ENCODE assay signal across 12 mouse cellular contexts in genomic region chr6:87875083-87875482, GRCm38 (mm10). TPM values are rescaled to one million over a fixed set of nuclear protein-coding genes. Genes with fewer than 3 reads are reported as not detected.
DNase-seq lines count a peak whose midpoint lies in the region; ATAC-seq and TF ChIP-seq lines count a peak whose summit lies in the region.
"Had no signal": no experiment of that assay in that cellular context is flagged by ENCODE, and none has a peak within 500 bp of the region (broad histone marks: within the 10 kb centered on the region; RNA-seq: fewer than 3 reads in every experiment).

No protein-coding gene starts in this region.

- 90% methylated on average over 1 of the region's 1 CpGs for WGBS in forebrain, embryonic 11.5 days
- WGBS in forebrain, postnatal 0 days, result 76% methylated on average over 1 of the region's 1 CpGs
- WGBS in hindbrain, embryonic 14.5 days, result 83% methylated on average over 1 of the region's 1 CpGs

- no peaks in the 10 kb centered on the region for H3K9me3 ChIP-seq in forebrain, embryonic 11.5 days (ENCODE audit: control insufficient read depth, low read length)
- H3K9me3 ChIP-seq in forebrain, postnatal 0 days (ENCODE audit: low read length), result no peaks in the 10 kb centered on the region
- H3K9me3 ChIP-seq in hindbrain, embryonic 14.5 days (ENCODE audit: control insufficient read depth, low read length), result no peaks in the 10 kb centered on the region

- H3K36me3 ChIP-seq in forebrain, embryonic 11.5 days (ENCODE audit: control insufficient read depth, insufficient read depth, low read length), result no peaks in the 10 kb centered on the region
- H3K36me3 ChIP-seq in forebrain, postnatal 0 days (ENCODE audit: insufficient read depth), result no peaks in the 10 kb centered on the region
- no peaks in the 10 kb centered on the region for H3K36me3 ChIP-seq in hindbrain, embryonic 14.5 days (replicated peaks; ENCODE audit: control insufficient read depth, insufficient read depth)
- H3K36me3 ChIP-seq: hindbrain, embryonic 13.5 days had no signal

- peak; percentile 28 for DNase-seq in forebrain, embryonic 11.5 days (ENCODE audit: low spot score)
- no peak for DNase-seq in forebrain, postnatal 0 days
- peak; percentile 81 for DNase-seq in 3134 (ENCODE audit: extremely low read depth, insufficient read length, low spot score)
- peak; percentile 40 for DNase-seq in adrenal gland, postnatal 25 days
- peak; percentile 72 to 86 for DNase-seq in heart, adult 9 months (ENCODE audit: low spot score in 2 of 2)
- no peak for DNase-seq in kidney, adult 11 months
- no peak for DNase-seq in hindbrain, embryonic 14.5 days (ENCODE audit: low spot score)
- no peak for DNase-seq in kidney, adult 8-10 months
- DNase-seq: cerebellum, adult 11-12 months; lung, postnatal 14 days; thymus, postnatal 25 days had no signal

- H3K27me3 ChIP-seq in forebrain, embryonic 11.5 days (ENCODE audit: control insufficient read depth, insufficient read depth, low read length), result no peaks in the 10 kb centered on the region
- H3K27me3 ChIP-seq in forebrain, postnatal 0 days (ENCODE audit: insufficient read depth, low read length), result no peaks in the 10 kb centered on the region
- no peaks in the 10 kb centered on the region for H3K27me3 ChIP-seq in hindbrain, embryonic 14.5 days (ENCODE audit: control insufficient read depth, insufficient read depth, low read length)
- H3K27me3 ChIP-seq: hindbrain, embryonic 13.5 days had no signal

- H3K4me1 ChIP-seq in forebrain, embryonic 11.5 days (replicated peaks; ENCODE audit: control insufficient read depth, insufficient read depth, low read length), result no peaks in the 10 kb centered on the region
- H3K4me1 ChIP-seq in forebrain, postnatal 0 days (ENCODE audit: insufficient read depth), result no peaks in the 10 kb centered on the region
- H3K4me1 ChIP-seq in hindbrain, embryonic 14.5 days (replicated peaks; ENCODE audit: control insufficient read depth, insufficient read depth, low read length), result no peaks in the 10 kb centered on the region
- H3K4me1 ChIP-seq: hindbrain, embryonic 13.5 days had no signal

- no peak overlapping the region for H3K4me2 ChIP-seq in forebrain, embryonic 11.5 days (ENCODE audit: low read depth, low read length, severe bottlenecking)
- no peak overlapping the region for H3K4me2 ChIP-seq in forebrain, postnatal 0 days (ENCODE audit: low read depth)
- H3K4me2 ChIP-seq in hindbrain, embryonic 14.5 days (replicated peaks), result no peak overlapping the region
- H3K4me2 ChIP-seq: hindbrain, embryonic 13.5 days had no signal

- no peak overlapping the region for H3K4me3 ChIP-seq in forebrain, embryonic 11.5 days (ENCODE audit: low read depth, low read length)
- no peak overlapping the region for H3K4me3 ChIP-seq in forebrain, postnatal 0 days (ENCODE audit: low read depth, low read length)
- no peak overlapping the region for H3K4me3 ChIP-seq in hindbrain, embryonic 14.5 days (replicated peaks; ENCODE audit: low read length)
- H3K4me3 ChIP-seq: hindbrain, embryonic 13.5 days had no signal

- ATAC-seq in forebrain, embryonic 11.5 days (replicated peaks; ENCODE audit: low FRiP score), result no peak
- ATAC-seq in forebrain, postnatal 0 days, result no peak
- no peak for ATAC-seq in hindbrain, embryonic 14.5 days (ENCODE audit: low FRiP score)

- no peak for TF ChIP-seq CTCF in forebrain, postnatal 0 days (IDR thresholded peaks at IDR 0.05; ENCODE audit: low read depth)

- no peak overlapping the region for H3K27ac ChIP-seq in forebrain, embryonic 11.5 days (ENCODE audit: low read depth, low read length)
- no peak overlapping the region for H3K27ac ChIP-seq in forebrain, postnatal 0 days (ENCODE audit: low read depth, low read length)
- H3K27ac ChIP-seq in hindbrain, embryonic 14.5 days, result no peak overlapping the region
- H3K27ac ChIP-seq: hindbrain, embryonic 13.5 days had no signal

- no peak overlapping the region for H3K9ac ChIP-seq in forebrain, embryonic 11.5 days (ENCODE audit: low read length)
- no peak overlapping the region for H3K9ac ChIP-seq in forebrain, postnatal 0 days
- no peak overlapping the region for H3K9ac ChIP-seq in hindbrain, embryonic 14.5 days
- H3K9ac ChIP-seq: hindbrain, embryonic 13.5 days had no signal

RNA-seq across cellular contexts. Expression of gene Copg1, which starts 12.5 kb away (rescaled TPM):
- 142 and 146 TPM in 2 replicates for polyA plus RNA-seq in forebrain, embryonic 11.5 days (2014; fragmentation: Nextera tagmentation; extraction: Ambion mirVana)
- 171 and 186 TPM in 2 replicates for total RNA-seq in forebrain, postnatal 0 days (2014; rRNA removed)
- 163 and 180 TPM in 2 replicates for polyA plus RNA-seq in forebrain, postnatal 0 days (2015; fragmentation: Nextera tagmentation; extraction: Ambion mirVana)
- 103 and 108 TPM in 2 replicates for total RNA-seq in adrenal gland, postnatal 25 days (2021)
- 203 and 213 TPM in 2 replicates for polyA plus RNA-seq in hindbrain, embryonic 14.5 days (2014; fragmentation: Nextera tagmentation; extraction: Ambion mirVana)

RNA-seq across cellular contexts. Expression of gene Cnbp, which starts 24.2 kb away (rescaled TPM):
- 1,299 and 1,307 TPM in 2 replicates for polyA plus RNA-seq in forebrain, embryonic 11.5 days (2014; fragmentation: Nextera tagmentation; extraction: Ambion mirVana)
- 244 and 321 TPM in 2 replicates for total RNA-seq in forebrain, postnatal 0 days (2014; rRNA removed)
- polyA plus RNA-seq in forebrain, postnatal 0 days (2015; fragmentation: Nextera tagmentation; extraction: Ambion mirVana), result 684 and 687 TPM in 2 replicates
- total RNA-seq in adrenal gland, postnatal 25 days (2021), result 346 and 405 TPM in 2 replicates
- polyA plus RNA-seq in hindbrain, embryonic 14.5 days (2014; fragmentation: Nextera tagmentation; extraction: Ambion mirVana), result 541 and 555 TPM in 2 replicates

RNA-seq across cellular contexts. Expression of gene Isy1, which starts 36.5 kb away (rescaled TPM):
- polyA plus RNA-seq in forebrain, embryonic 11.5 days (2014; fragmentation: Nextera tagmentation; extraction: Ambion mirVana), result 64.0 and 73.8 TPM in 2 replicates
- 30.1 and 31.5 TPM in 2 replicates for total RNA-seq in forebrain, postnatal 0 days (2014; rRNA removed)
- polyA plus RNA-seq in forebrain, postnatal 0 days (2015; fragmentation: Nextera tagmentation; extraction: Ambion mirVana), result 28.2 and 28.5 TPM in 2 replicates
- total RNA-seq in adrenal gland, postnatal 25 days (2021), result 24.8 and 36.1 TPM in 2 replicates
- polyA plus RNA-seq in hindbrain, embryonic 14.5 days (2014; fragmentation: Nextera tagmentation; extraction: Ambion mirVana), result 21.1 and 21.7 TPM in 2 replicates

RNA-seq across cellular contexts. Expression of gene Hmces, which starts 38.7 kb away (rescaled TPM):
- polyA plus RNA-seq in forebrain, embryonic 11.5 days (2014; fragmentation: Nextera tagmentation; extraction: Ambion mirVana), result 56.9 and 59.0 TPM in 2 replicates
- 25.7 and 42.5 TPM in 2 replicates for total RNA-seq in forebrain, postnatal 0 days (2014; rRNA removed)
- 40.4 and 45.2 TPM in 2 replicates for polyA plus RNA-seq in forebrain, postnatal 0 days (2015; fragmentation: Nextera tagmentation; extraction: Ambion mirVana)
- 29.7 and 29.9 TPM in 2 replicates for total RNA-seq in adrenal gland, postnatal 25 days (2021)
- polyA plus RNA-seq in hindbrain, embryonic 14.5 days (2014; fragmentation: Nextera tagmentation; extraction: Ambion mirVana), result 36.6 and 38.5 TPM in 2 replicates

RNA-seq across cellular contexts. Expression of gene Gm45140, which starts 39.5 kb away (rescaled TPM):
- polyA plus RNA-seq in forebrain, embryonic 11.5 days (2014; fragmentation: Nextera tagmentation; extraction: Ambion mirVana), result 2.7 and 5.0 TPM in 2 replicates
- total RNA-seq in forebrain, postnatal 0 days (2014; rRNA removed), result 1.7 and 4.7 TPM in 2 replicates
- 1.0 and 2.0 TPM in 2 replicates for polyA plus RNA-seq in forebrain, postnatal 0 days (2015; fragmentation: Nextera tagmentation; extraction: Ambion mirVana)
- total RNA-seq in adrenal gland, postnatal 25 days (2021), result 5.1 and 6.2 TPM in 2 replicates
- polyA plus RNA-seq in hindbrain, embryonic 14.5 days (2014; fragmentation: Nextera tagmentation; extraction: Ambion mirVana), result 1.1 and 5.8 TPM in 2 replicates

Comparison
In these comparisons a context has a peak if more than half of its experiments do, and no peak if none do; other contexts are left out.
1. DNase-seq: peak in forebrain, embryonic 11.5 days (single experiment), 3134 (single experiment), adrenal gland, postnatal 25 days (single experiment) and heart, adult 9 months (2 of 2); none in forebrain, postnatal 0 days (single experiment), kidney, adult 11 months (single experiment), hindbrain, embryonic 14.5 days (single experiment) and kidney, adult 8-10 months (0 of 2).